Mouse (Mus musculus): ENCODE results near the gene Fam107a. TPM values are rescaled to one million over a fixed set of nuclear protein-coding genes. Genes with fewer than 3 reads are reported as not detected.

Gene Fam107a
- total RNA-seq, 2 experiments from 2014 or later: 2.1 to 6.1 TPM

DNA sequence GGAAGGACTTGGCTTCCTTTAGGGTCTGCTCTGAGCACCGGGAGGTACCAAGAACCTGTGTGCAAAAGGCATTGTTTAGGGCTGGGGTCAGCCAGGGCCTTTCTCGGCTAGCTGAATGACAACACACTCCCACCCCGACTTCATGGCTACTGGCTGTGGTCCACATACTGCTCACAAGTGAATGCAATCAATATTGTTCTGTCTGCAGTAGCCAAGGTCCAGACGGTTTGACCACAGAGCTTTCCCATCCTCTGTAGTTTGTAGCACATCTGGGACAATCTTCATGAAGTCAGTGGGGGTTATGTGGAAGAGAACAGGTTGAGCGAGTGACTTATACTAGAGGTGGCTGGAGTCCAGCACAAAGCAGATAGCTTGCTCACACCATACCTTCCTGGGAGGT is 60.9 kb downstream of the Fam107a start:
- DNase-seq: no peak

- DNase-seq: no peak
These were observed 61.8 kb downstream of the Fam107a start for GRCm38 (mm10) chr14:8256072-8256471.

DNA sequence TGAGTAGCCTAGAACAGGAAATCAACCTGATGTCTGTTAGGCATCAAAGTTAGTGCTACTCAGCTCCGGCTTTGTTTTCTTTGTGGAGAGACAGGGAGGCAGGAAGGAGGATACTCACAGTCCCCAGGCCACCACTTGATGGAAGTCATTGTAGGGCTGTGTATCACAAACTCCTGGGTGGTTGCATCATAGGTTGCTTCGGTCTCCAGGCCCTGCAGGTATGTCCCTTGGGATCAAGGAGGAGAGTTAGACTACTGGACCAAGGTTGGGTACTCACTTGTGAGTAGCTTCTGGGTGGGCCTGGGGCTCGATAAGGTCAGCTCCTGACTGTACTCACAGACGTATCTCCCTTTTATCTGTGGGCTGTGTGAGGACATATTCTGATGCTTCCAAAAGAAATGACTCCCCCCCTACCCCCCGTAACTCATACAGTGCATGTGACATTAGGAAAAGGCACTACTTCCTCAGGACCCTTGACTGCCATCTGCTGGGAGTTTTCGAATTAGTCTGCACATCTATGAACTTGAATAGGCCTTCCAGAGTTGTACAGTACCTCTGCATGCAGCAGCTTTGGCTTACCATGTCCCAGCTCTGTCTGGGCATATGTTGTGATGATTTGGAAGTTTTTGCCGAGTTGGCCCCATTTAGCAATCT is 62.6 kb downstream of the Fam107a start:
- DNase-seq: peak; percentile 49 to 66

DNA sequence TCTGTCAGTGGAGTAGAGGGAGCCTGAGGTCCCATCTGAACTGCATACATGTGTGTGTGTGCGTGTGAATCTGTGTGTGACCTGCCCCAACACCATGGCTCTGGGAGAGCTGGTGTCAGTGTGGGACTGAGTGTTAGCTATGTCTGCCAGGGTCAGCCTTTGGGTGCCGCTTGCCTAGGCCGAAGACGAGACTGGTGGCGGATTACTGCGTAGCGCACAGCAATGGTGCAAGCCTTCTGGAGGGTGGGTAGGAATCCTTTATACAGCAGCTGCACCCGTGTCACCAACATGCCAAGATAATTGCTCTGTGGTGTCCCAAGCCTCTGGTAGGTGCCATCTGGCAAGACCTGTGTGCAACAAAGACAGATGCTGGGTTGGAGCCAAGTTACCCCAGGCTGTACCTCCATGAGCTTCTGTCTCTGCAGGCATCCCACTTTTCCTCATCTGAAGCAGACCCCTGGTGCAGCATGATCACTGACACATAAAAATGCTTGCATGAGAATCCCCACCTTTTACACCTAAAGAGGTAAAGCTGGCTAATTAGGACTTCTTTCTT is 66.4 kb downstream of the Fam107a start:
- DNase-seq: no peak

DNA sequence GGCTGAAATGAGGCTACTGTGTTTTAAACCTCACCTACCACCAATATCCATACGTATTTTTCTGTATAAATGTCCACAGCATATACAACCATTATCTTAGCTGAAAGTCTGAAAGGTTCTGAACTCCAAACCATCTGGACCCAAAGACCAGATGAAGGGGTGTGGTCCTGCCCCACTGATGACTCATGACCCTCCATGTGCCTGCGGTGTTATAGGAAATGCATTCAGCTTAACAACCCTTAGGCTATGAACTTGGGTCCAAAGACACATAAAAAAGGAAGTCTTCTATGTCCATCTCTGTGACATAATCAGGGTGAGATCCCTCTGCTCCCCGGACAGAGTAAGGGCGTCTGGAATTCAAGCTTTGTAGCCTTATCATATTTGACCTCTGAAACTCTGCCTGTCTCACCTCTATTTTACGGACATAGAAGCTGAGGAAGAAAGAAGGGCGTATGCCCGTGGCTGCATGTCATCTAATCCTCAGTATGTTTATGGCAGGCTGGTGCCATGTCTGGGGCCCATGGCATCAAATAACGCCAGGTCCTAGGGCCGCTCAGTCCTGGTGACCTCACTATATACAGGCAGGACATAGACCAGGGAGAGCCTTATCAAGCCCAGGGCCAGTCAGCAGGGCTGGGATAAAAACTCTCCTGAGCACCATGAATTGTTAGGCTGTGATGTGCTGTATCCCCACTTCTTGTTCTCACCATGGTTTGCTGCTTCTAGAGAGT is 67.5 kb downstream of the Fam107a start:
- no peak for DNase-seq

- DNase-seq: no peak
These were observed 68.6 kb downstream of the Fam107a start for GRCm38 (mm10) chr14:8249206-8249605.

- no peak for DNase-seq
These were observed 70.9 kb downstream of the Fam107a start for GRCm38 (mm10) chr14:8246878-8247277.

Other genes starting within 250 kb of the Fam107a start
- 10 to 100 TPM; 43.3 to 46.0 TPM for gene Rpp14, start 237.7 kb downstream of the Fam107a start, total RNA-seq (2021)
- 10 to 100 TPM; 56.7 to 98.1 TPM for gene Pxk, start 219.8 kb downstream of the Fam107a start, total RNA-seq (2021)
- 100 to 1,000 TPM; 349 to 451 TPM for gene Pdhb, start 145.0 kb downstream of the Fam107a start, total RNA-seq (2021)
- 10 to 100 TPM; 14.3 to 15.2 TPM for gene Kctd6, start 103.9 kb downstream of the Fam107a start, total RNA-seq (2021)
- under 1 TPM; 0.50 to 0.92 TPM for gene Acox2, start 58.7 kb downstream of the Fam107a start, total RNA-seq (2021)
- gene Oit1, start 60.7 kb upstream of the Fam107a start, total RNA-seq (2021): not detected

Data from adrenal gland, postnatal 36 days (tissue).